Mouse (Mus musculus): ENCODE results near the gene Prdm16. TPM values are rescaled to one million over a fixed set of nuclear protein-coding genes. Genes with fewer than 3 reads are reported as not detected.

Prdm16 gene
- polyA plus RNA-seq, 1 experiment from 2014 or later = 19.0 TPM

GRCm38 (mm10) chr4:154558041-154558440 lies 78.6 kb downstream of the Prdm16 start:
- Histone ChIP-seq H3K36me3 (ENCODE audit: insufficient read depth, low read length) (no peaks in the 10 kb centered on the region), H3K27ac (no peak overlapping the region), H3K4me3 (replicated peaks; ENCODE audit: low read depth, low read length) (no peak overlapping the region), H3K4me2 (ENCODE audit: low read length) (no peak overlapping the region), H3K27me3 (ENCODE audit: insufficient read depth, low read length) (peaks cover 24% of the 10 kb centered on the region), H3K4me1 (replicated peaks; ENCODE audit: insufficient read depth, low read length) (no peaks in the 10 kb centered on the region), H3K9ac (ENCODE audit: low read depth, low read length) (no peak overlapping the region), H3K9me3 (replicated peaks; ENCODE audit: low read length) (no peaks in the 10 kb centered on the region)
- DNase-seq (ENCODE audit: low spot score) (no peak), ATAC-seq (replicated peaks; ENCODE audit: low FRiP score, low read depth) (no peak)
- TF ChIP-seq CTCF (IDR thresholded peaks at IDR 0.05; ENCODE audit: low read depth) = no peak
- 92% methylated on average over 5 of the region's 5 CpGs for WGBS

DNA sequence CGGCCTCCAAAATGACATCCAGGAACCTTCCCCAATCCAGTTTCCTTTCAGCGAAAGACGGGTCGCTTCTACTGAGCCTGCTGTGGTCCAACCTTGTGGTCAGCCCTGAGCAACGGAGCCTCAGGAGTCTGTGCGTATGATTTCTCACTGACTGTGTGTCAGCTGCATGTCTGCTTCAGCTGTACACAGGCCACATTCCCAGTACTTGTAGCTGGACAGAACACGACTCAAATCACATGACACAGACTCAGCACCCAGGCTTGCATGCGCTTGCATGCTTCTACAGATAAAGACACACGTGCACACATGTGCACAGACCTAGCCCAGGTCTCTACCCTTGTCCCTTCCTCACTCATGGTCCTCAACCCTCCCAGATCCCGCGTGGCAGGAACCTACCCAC lies 79.5 kb downstream of the Prdm16 start:
- TF ChIP-seq CTCF (IDR thresholded peaks at IDR 0.05; ENCODE audit: low read depth) = no peak
- Histone ChIP-seq H3K4me3 (replicated peaks; ENCODE audit: low read depth, low read length) (no peak overlapping the region), H3K27ac (no peak overlapping the region), H3K9me3 (replicated peaks; ENCODE audit: low read length) (no peaks in the 10 kb centered on the region), H3K4me1 (replicated peaks; ENCODE audit: insufficient read depth, low read length) (no peaks in the 10 kb centered on the region), H3K27me3 (ENCODE audit: insufficient read depth, low read length) (peaks cover 24% of the 10 kb centered on the region), H3K9ac (ENCODE audit: low read depth, low read length) (no peak overlapping the region), H3K36me3 (ENCODE audit: insufficient read depth, low read length) (no peaks in the 10 kb centered on the region), H3K4me2 (ENCODE audit: low read length) (no peak overlapping the region)
- DNase-seq (ENCODE audit: low spot score) (no peak), ATAC-seq (replicated peaks; ENCODE audit: low FRiP score, low read depth) (no peak)
- WGBS = 88% methylated on average over 11 of the region's 11 CpGs

DNA sequence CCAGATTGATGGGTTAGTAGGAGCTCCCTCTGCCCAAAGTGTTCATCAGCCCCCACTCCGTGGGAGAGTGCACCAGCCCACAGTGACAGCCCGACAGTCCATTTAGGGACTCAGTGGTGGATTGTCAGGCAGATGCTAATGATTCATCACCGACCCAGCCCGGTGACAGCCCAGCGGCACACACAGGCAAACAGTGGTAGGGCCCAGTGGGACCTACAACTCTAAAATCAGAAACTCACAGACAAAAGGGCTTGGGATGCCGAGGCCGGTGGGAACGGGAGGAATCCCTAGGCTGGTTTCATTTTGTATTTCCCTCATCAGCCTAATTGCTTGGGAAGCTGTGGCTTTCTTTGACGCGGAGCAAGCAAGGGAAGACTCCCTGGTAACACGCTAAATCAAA lies 80.3 kb downstream of the Prdm16 start:
- no peak overlapping the region for H3K27ac ChIP-seq

GRCm38 (mm10) chr4:154549961-154550393 lies 86.7 kb downstream of the Prdm16 start:
- peaks cover 20% of the 10 kb centered on the region; the same call in 1 of the 2 replicates for H3K27me3 ChIP-seq (ENCODE audit: insufficient read depth, low read length)
- peak overlapping the region; percentile 14; the same call in 1 of the 2 replicates for H3K4me2 ChIP-seq (ENCODE audit: low read length)
- H3K9me3 ChIP-seq (replicated peaks; ENCODE audit: low read length) = no peaks in the 10 kb centered on the region
- H3K4me1 ChIP-seq (replicated peaks; ENCODE audit: insufficient read depth, low read length) = no peaks in the 10 kb centered on the region
- H3K27ac ChIP-seq = no peak overlapping the region
- H3K4me3 ChIP-seq (replicated peaks; ENCODE audit: low read depth, low read length) = no peak overlapping the region
- H3K9ac ChIP-seq (ENCODE audit: low read depth, low read length) = no peak overlapping the region
- ATAC-seq (replicated peaks; ENCODE audit: low FRiP score, low read depth) = no peak
- no peaks in the 10 kb centered on the region for H3K36me3 ChIP-seq (ENCODE audit: insufficient read depth, low read length)
- TF ChIP-seq CTCF (IDR thresholded peaks at IDR 0.05; ENCODE audit: low read depth) = no peak
- 34% methylated on average over 17 of the region's 17 CpGs for WGBS
- no peak for DNase-seq (ENCODE audit: low spot score)

More for the DNA sequence above, 80.3 kb downstream of the Prdm16 start:
- WGBS = 56% methylated on average over 11 of the region's 11 CpGs
- no peaks in the 10 kb centered on the region for H3K4me1 ChIP-seq (replicated peaks; ENCODE audit: insufficient read depth, low read length)
- DNase-seq (ENCODE audit: low spot score) = no peak
- peaks cover 24% of the 10 kb centered on the region for H3K27me3 ChIP-seq (ENCODE audit: insufficient read depth, low read length)
- ATAC-seq (replicated peaks; ENCODE audit: low FRiP score, low read depth) = no peak
- H3K9ac ChIP-seq (ENCODE audit: low read depth, low read length) = no peak overlapping the region
- no peak for TF ChIP-seq CTCF (IDR thresholded peaks at IDR 0.05; ENCODE audit: low read depth)
- no peak overlapping the region for H3K4me3 ChIP-seq (replicated peaks; ENCODE audit: low read depth, low read length)
- no peaks in the 10 kb centered on the region for H3K36me3 ChIP-seq (ENCODE audit: insufficient read depth, low read length)
- no peaks in the 10 kb centered on the region for H3K9me3 ChIP-seq (replicated peaks; ENCODE audit: low read length)
- H3K4me2 ChIP-seq (ENCODE audit: low read length) = no peak overlapping the region

DNA sequence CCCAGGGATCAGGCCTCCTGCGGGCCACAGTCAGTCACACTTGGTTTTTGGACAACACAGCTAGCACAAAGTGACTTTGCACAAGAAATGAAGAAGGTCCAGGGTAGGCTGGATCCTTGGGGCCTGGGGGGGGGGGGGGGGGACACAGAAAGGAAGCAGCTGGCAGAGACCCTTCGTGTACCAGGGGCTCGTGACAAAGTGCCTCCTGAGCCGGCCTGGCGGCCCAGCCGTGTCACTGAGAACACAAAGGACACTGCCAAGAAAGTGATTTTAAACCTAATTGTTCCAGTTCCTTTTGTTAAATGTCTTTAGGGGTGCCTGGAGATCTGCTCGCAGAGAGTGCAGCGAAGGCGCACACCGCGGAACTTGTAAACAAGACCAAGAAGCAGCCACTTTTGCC lies 87.2 kb downstream of the Prdm16 start:
- WGBS = 69% methylated on average over 11 of the region's 11 CpGs

DNA sequence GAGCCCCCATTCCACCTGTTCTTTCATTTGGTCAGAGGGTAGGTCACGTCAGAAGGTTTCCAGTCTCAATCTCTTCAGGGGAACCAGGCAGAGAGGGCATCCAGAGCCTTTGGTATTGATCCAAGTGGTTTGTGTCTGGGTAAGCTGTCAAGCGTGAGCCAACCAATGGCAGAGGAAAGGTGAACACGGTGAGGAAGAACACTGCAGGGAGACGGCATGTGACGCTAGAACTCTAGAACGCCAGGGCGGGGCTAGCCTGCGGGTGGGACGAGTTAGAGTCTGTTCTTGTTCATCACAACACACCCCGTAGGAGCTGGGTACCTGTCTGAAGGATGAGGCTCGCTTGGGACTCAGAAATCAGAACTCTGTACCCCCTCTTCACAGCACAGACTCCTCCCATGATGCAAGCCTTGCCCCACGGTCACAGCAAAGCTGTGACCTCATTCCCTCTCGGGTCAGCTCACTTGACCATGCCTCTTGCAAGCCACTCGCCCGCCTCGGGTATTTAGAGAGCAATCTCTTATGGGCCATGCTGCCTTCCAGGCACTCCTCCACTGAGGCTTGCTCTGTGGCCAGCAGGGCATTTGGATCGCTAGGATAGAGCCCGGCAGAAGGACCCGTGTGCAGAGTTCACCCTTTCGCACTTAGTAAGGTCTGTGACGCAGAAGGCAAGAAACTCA lies 89.4 kb downstream of the Prdm16 start:
- Histone ChIP-seq H3K27me3 (ENCODE audit: insufficient read depth, low read length) (peaks cover 8% of the 10 kb centered on the region; the same call in 1 of the 2 replicates), H3K9me3 (replicated peaks; ENCODE audit: low read length) (no peaks in the 10 kb centered on the region), H3K4me3 (replicated peaks; ENCODE audit: low read depth, low read length) (no peak overlapping the region), H3K9ac (ENCODE audit: low read depth, low read length) (no peak overlapping the region), H3K4me1 (replicated peaks; ENCODE audit: insufficient read depth, low read length) (peaks cover 4% of the 10 kb centered on the region; the same call in 1 of the 2 replicates), H3K36me3 (ENCODE audit: insufficient read depth, low read length) (no peaks in the 10 kb centered on the region), H3K4me2 (ENCODE audit: low read length) (no peak overlapping the region), H3K27ac (no peak overlapping the region)
- 64% methylated on average over 21 of the region's 21 CpGs for WGBS
- no peak for TF ChIP-seq CTCF (IDR thresholded peaks at IDR 0.05; ENCODE audit: low read depth)
- DNase-seq (ENCODE audit: low spot score) (no peak), ATAC-seq (replicated peaks; ENCODE audit: low FRiP score, low read depth) (no peak)

More for the DNA sequence above, 87.2 kb downstream of the Prdm16 start:
- no peaks in the 10 kb centered on the region for H3K9me3 ChIP-seq (replicated peaks; ENCODE audit: low read length)
- TF ChIP-seq CTCF (IDR thresholded peaks at IDR 0.05; ENCODE audit: low read depth) = no peak
- H3K36me3 ChIP-seq (ENCODE audit: insufficient read depth, low read length) = no peaks in the 10 kb centered on the region
- H3K4me3 ChIP-seq (replicated peaks; ENCODE audit: low read depth, low read length) = no peak overlapping the region
- ATAC-seq (replicated peaks; ENCODE audit: low FRiP score, low read depth) (no peak), DNase-seq (ENCODE audit: low spot score) (no peak)
- H3K4me2 ChIP-seq (ENCODE audit: low read length) = peak overlapping the region; percentile 14; the same call in 1 of the 2 replicates
- no peak overlapping the region for H3K27ac ChIP-seq
- H3K4me1 ChIP-seq (replicated peaks; ENCODE audit: insufficient read depth, low read length) = no peaks in the 10 kb centered on the region
- no peak overlapping the region for H3K9ac ChIP-seq (ENCODE audit: low read depth, low read length)
- H3K27me3 ChIP-seq (ENCODE audit: insufficient read depth, low read length) = peaks cover 16% of the 10 kb centered on the region; the same call in 1 of the 2 replicates

Measured in kidney, postnatal 0 days (tissue).